Mouse (Mus musculus) stomach, postnatal 0 days (tissue): ENCODE measurements around the gene Vps13a. TPM values are rescaled to one million over a fixed set of nuclear protein-coding genes. Genes with fewer than 3 reads are reported as not detected.

Source experiments
- ATAC-seq: fragments of 200-750 bp; cut with Nextera tagmentation; 2 replicates; pipeline ENCODE4 v1.8.0; 2017; ENCODE audit not compliant: low FRiP score, low TSS enrichment
- DNase-seq: peaks from one replicate; pipeline ENCODE4 v3.0.0-alpha.2; 2016; ENCODE audit warnings: low spot score
- H3K27ac ChIP-seq: fragments of 300-500 bp; sonication (generic); replicated peaks from 2 replicates; pipeline ENCODE4 v1.5.1; 2014; ENCODE audit warnings: mild to moderate bottlenecking, control low read depth
- H3K27me3 ChIP-seq: fragments of 300-500 bp; sonication (generic); 2 replicates; pipeline ENCODE4 v1.6.1; 2014; ENCODE audit warnings: low read length; ENCODE audit not compliant: control insufficient read depth, insufficient read depth
- H3K36me3 ChIP-seq: fragments of 300-500 bp; sonication (generic); 2 replicates; pipeline ENCODE4 v1.6.1; 2014; ENCODE audit warnings: low read length, mixed read lengths; ENCODE audit not compliant: control insufficient read depth, insufficient read depth
- H3K4me1 ChIP-seq: fragments of 300-500 bp; sonication (generic); replicated peaks from 2 replicates; pipeline ENCODE4 v1.6.1; 2014; ENCODE audit warnings: antibody characterized with exemption; ENCODE audit not compliant: control insufficient read depth, insufficient read depth
- H3K4me2 ChIP-seq: fragments of 300-500 bp; sonication (generic); replicated peaks from 2 replicates; pipeline ENCODE4 v1.6.1; 2014; ENCODE audit warnings: low read depth, mild to moderate bottlenecking, control low read depth, moderate library complexity
- H3K4me3 ChIP-seq: fragments of 300-500 bp; sonication (generic); 2 replicates; pipeline ENCODE4 v1.5.1; 2014; ENCODE audit warnings: low read depth, low read length, control low read depth
- H3K9ac ChIP-seq: fragments of 300-500 bp; sonication (generic); 2 replicates; pipeline ENCODE4 v1.6.1; 2014; ENCODE audit warnings: mild to moderate bottlenecking, low read length, control low read depth, mixed read lengths
- H3K9me3 ChIP-seq: fragments of 300-500 bp; sonication (generic); 2 replicates; pipeline ENCODE4 v1.6.1; 2016; ENCODE audit warnings: low read length; ENCODE audit not compliant: control insufficient read depth
- CTCF ChIP-seq: IDR thresholded peaks from 2 replicates; pipeline ENCODE4 v1.5.1; 2016; ENCODE audit warnings: antibody characterized with exemption, low read depth, mild to moderate bottlenecking, moderate library complexity
- EP300 ChIP-seq: optimal IDR thresholded peaks from 2 replicates; pipeline ENCODE3; 2016; ENCODE audit warnings: antibody characterized with exemption
- WGBS: fragments of 180-500 bp; shearing (Covaris S2); extraction: QIAGEN DNeasy Blood & Tissue Kit; methylation state at CpG from one replicate; pipeline ENCODE4 v1.1.7; 2014; 5-methylcytosine and 5-hydroxymethylcytosine counted together
- polyA plus RNA-seq: library from polyadenylated mRNA; unstranded; fragments of >200 nt; fragmentation: Nextera tagmentation; extraction: Ambion mirVana; gene quantifications from 2 replicates; pipeline ENCODE4 v1.2.1, GENCODE M21; 2015

The Vps13a gene
- polyA plus RNA-seq: 5.9 and 6.2 TPM in 2 replicates

GRCm38 (mm10) chr19:16780790-16781384 lies at the start of gene Vps13a:
Vps13a (minus strand) TSS chr19:16780933.
- Histone ChIP-seq H3K4me3 (peak within 1 kb of the TSS; percentile 73), H3K4me2 (peak within 1 kb of the TSS; percentile 99), H3K36me3 (no peaks in the 10 kb centered on the region), H3K9me3 (no peaks in the 10 kb centered on the region), H3K9ac (peak within 1 kb of the TSS; percentile 66), H3K27ac (no peak within 1 kb of the TSS; the same call in 1 of the 2 replicates), H3K4me1 (no peaks in the 10 kb centered on the region), H3K27me3 (no peaks in the 10 kb centered on the region)
- DNase-seq (peak; percentile 95), ATAC-seq (peak; percentile 98)
- TF ChIP-seq EP300: no peak
- no peak for TF ChIP-seq CTCF
- under 1% methylated on average over 63 of the region's 67 CpGs for WGBS

- no peak for ATAC-seq
- Histone ChIP-seq H3K9me3 (no peaks in the 10 kb centered on the region), H3K27me3 (no peaks in the 10 kb centered on the region), H3K36me3 (no peaks in the 10 kb centered on the region), H3K9ac (no peak overlapping the region), H3K4me3 (no peak overlapping the region), H3K4me2 (no peak overlapping the region), H3K4me1 (no peaks in the 10 kb centered on the region), H3K27ac (no peak overlapping the region)
- 72% methylated on average over 5 of the region's 5 CpGs for whole genome bisulfite sequencing
- TF ChIP-seq CTCF: no peak
- no peak for TF ChIP-seq EP300
- no peak for DNase-seq
These were observed 46.9 kb upstream of the Vps13a start for GRCm38 (mm10) chr19:16827657-16828056.

- Histone ChIP-seq H3K9ac (no peak overlapping the region), H3K9me3 (no peaks in the 10 kb centered on the region), H3K4me2 (no peak overlapping the region), H3K4me1 (no peaks in the 10 kb centered on the region), H3K36me3 (no peaks in the 10 kb centered on the region), H3K4me3 (no peak overlapping the region), H3K27me3 (no peaks in the 10 kb centered on the region), H3K27ac (no peak overlapping the region)
- WGBS: 36% methylated on average over 5 of the region's 5 CpGs
- TF ChIP-seq CTCF (no peak), EP300 (no peak)
- no peak for DNase-seq
- no peak for ATAC-seq
These were observed 44.5 kb upstream of the Vps13a start for GRCm38 (mm10) chr19:16825228-16825627.

- TF ChIP-seq CTCF (no peak), EP300 (no peak)
- no peak overlapping the region for H3K4me2 ChIP-seq
- no peaks in the 10 kb centered on the region for H3K4me1 ChIP-seq
These were observed 34.1 kb upstream of the Vps13a start for GRCm38 (mm10) chr19:16814848-16815247.

GRCm38 (mm10) chr19:16813306-16813705 lies 32.6 kb upstream of the Vps13a start:
- Histone ChIP-seq H3K4me2 (no peak overlapping the region), H3K4me3 (no peak overlapping the region), H3K27me3 (no peaks in the 10 kb centered on the region), H3K9me3 (no peaks in the 10 kb centered on the region), H3K36me3 (no peaks in the 10 kb centered on the region), H3K9ac (no peak overlapping the region), H3K4me1 (no peaks in the 10 kb centered on the region), H3K27ac (no peak overlapping the region)
- ATAC-seq: no peak
- TF ChIP-seq EP300 (no peak), CTCF (no peak)
- WGBS: 79% methylated on average over 7 of the region's 7 CpGs
- no peak for DNase-seq

More at GRCm38 (mm10) chr19:16814848-16815247, 34.1 kb upstream of the Vps13a start:
- H3K4me3 ChIP-seq: no peak overlapping the region
- DNase-seq: no peak
- 31% methylated on average over 5 of the region's 5 CpGs for WGBS
- no peak for ATAC-seq
- no peak overlapping the region for H3K27ac ChIP-seq
- H3K9ac ChIP-seq: no peak overlapping the region
- H3K36me3 ChIP-seq: no peaks in the 10 kb centered on the region
- no peaks in the 10 kb centered on the region for H3K27me3 ChIP-seq
- H3K9me3 ChIP-seq: no peaks in the 10 kb centered on the region

GRCm38 (mm10) chr19:16812072-16812608 lies 31.4 kb upstream of the Vps13a start:
- 74% methylated on average over 8 of the region's 8 CpGs for WGBS
- H3K27me3 ChIP-seq: no peaks in the 10 kb centered on the region
- ATAC-seq: no peak
- no peaks in the 10 kb centered on the region for H3K9me3 ChIP-seq
- H3K4me1 ChIP-seq: no peaks in the 10 kb centered on the region
- no peaks in the 10 kb centered on the region for H3K36me3 ChIP-seq
- no peak overlapping the region for H3K27ac ChIP-seq
- H3K4me3 ChIP-seq: no peak overlapping the region
- no peak for DNase-seq
- no peak for TF ChIP-seq CTCF
- TF ChIP-seq EP300: no peak
- H3K4me2 ChIP-seq: no peak overlapping the region
- no peak overlapping the region for H3K9ac ChIP-seq
